Mouse (Mus musculus) intestine, embryonic 15.5 days (tissue): ENCODE results near the gene Myadml2. TPM values are rescaled to one million over a fixed set of nuclear protein-coding genes. Genes with fewer than 3 reads are reported as not detected.

Experiments used
- ATAC-seq: fragments of 200-750 bp; cut with Nextera tagmentation; 2 replicates; pipeline ENCODE4 v1.8.0; 2017; ENCODE audit warnings: moderate TSS enrichment, moderate library complexity
- H3K27ac ChIP-seq: fragments of 300-500 bp; sonication (generic); 2 replicates; pipeline ENCODE4 v1.5.1; 2015; ENCODE audit warnings: mild to moderate bottlenecking, inconsistent platforms
- H3K27me3 ChIP-seq: fragments of 300-500 bp; sonication (generic); replicated peaks from 2 replicates; pipeline ENCODE4 v1.6.1; 2015; ENCODE audit warnings: inconsistent platforms
- H3K36me3 ChIP-seq: fragments of 300-500 bp; sonication (generic); 2 replicates; pipeline ENCODE4 v1.6.1; 2015; ENCODE audit warnings: inconsistent platforms
- H3K4me1 ChIP-seq: fragments of 300-500 bp; sonication (generic); replicated peaks from 2 replicates; pipeline ENCODE4 v1.6.1; 2015; ENCODE audit warnings: inconsistent platforms
- H3K4me2 ChIP-seq: fragments of 300-500 bp; sonication (generic); replicated peaks from 2 replicates; pipeline ENCODE4 v1.6.1; 2015; ENCODE audit warnings: mild to moderate bottlenecking, inconsistent platforms
- H3K4me3 ChIP-seq: fragments of 300-500 bp; sonication (generic); replicated peaks from 2 replicates; pipeline ENCODE4 v1.5.1; 2015; ENCODE audit warnings: inconsistent platforms
- H3K9ac ChIP-seq: fragments of 300-500 bp; sonication (generic); 2 replicates; pipeline ENCODE4 v1.6.1; 2015; ENCODE audit warnings: inconsistent platforms
- H3K9me3 ChIP-seq: fragments of 300-500 bp; sonication (generic); 2 replicates; pipeline ENCODE4 v1.6.1; 2016; ENCODE audit warnings: inconsistent platforms
- WGBS: fragments of 180-500 bp; shearing (Covaris S2); methylation state at CpG from one replicate; pipeline ENCODE4 v1.1.7; 2015; 5-methylcytosine and 5-hydroxymethylcytosine counted together
- polyA plus RNA-seq: library from polyadenylated mRNA; unstranded; fragments of >200 nt; fragmentation: Nextera tagmentation; extraction: Ambion mirVana; gene quantifications from 2 replicates; pipeline ENCODE4 v1.2.1, GENCODE M21; 2015

Gene Myadml2
- polyA plus RNA-seq, 1 experiment from 2014 or later, result not detected

GRCm38 (mm10) chr11:120627468-120628300, 20.3 kb downstream of the Myadml2 start:
- no peak overlapping the region; the same call in 1 of the 2 replicates for H3K9ac ChIP-seq
- H3K4me1 ChIP-seq, result peaks cover 51% of the 10 kb centered on the region
- no peaks in the 10 kb centered on the region for H3K27me3 ChIP-seq
- WGBS, result 72% methylated on average over 22 of the region's 22 CpGs
- peaks cover 13% of the 10 kb centered on the region for H3K36me3 ChIP-seq
- H3K27ac ChIP-seq, result no peak overlapping the region
- H3K4me2 ChIP-seq, result no peak overlapping the region
- ATAC-seq, result no peak
- H3K9me3 ChIP-seq, result no peaks in the 10 kb centered on the region
- H3K4me3 ChIP-seq, result no peak overlapping the region

- H3K9ac ChIP-seq, result no peak overlapping the region; the same call in 1 of the 2 replicates
- 91% methylated on average over 11 of the region's 11 CpGs for WGBS
- H3K27me3 ChIP-seq, result no peaks in the 10 kb centered on the region
- no peak for ATAC-seq
- no peaks in the 10 kb centered on the region for H3K9me3 ChIP-seq
- H3K4me1 ChIP-seq, result peaks cover 45% of the 10 kb centered on the region
- H3K27ac ChIP-seq, result no peak overlapping the region
- H3K4me3 ChIP-seq, result no peak overlapping the region
- H3K36me3 ChIP-seq, result peaks cover 13% of the 10 kb centered on the region
- H3K4me2 ChIP-seq, result no peak overlapping the region
Measured at GRCm38 (mm10) chr11:120626785-120627467, 21.0 kb downstream of the Myadml2 start.

DNA sequence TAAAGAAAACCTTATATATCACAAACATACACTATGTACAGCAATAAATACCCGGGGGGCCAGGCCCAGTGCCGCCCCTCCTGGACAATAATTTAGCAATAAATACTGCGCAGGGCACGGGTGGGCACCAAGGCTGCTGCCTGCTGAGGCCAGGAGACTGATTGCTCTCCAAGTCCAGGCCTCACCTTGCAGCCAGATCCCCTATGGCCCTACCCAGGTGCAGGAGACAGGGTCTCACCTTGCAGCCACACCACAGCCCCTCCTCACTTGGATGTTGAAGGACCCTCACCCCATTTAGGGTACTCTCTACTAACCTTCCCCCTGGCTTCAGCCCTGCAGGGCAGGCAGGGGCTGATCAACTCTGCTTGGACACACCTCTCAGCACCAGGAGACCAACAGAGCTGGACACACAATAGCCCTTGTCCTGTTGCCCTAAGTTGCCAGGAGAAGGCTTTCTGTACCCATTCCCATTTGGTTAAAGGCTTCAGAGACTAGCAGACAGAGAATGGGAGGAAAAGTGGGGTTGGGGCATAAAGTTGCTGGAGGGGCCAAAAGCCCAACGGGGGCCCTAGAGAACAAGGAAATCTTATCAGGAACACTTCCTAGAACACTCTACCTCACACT, 22.7 kb downstream of the Myadml2 start, which contains the start of gene Sirt7:
Sirt7 (minus strand) TSS at position 89 of the 624 bp plus-strand sequence.
- ATAC-seq, result peak; percentile 27

DNA sequence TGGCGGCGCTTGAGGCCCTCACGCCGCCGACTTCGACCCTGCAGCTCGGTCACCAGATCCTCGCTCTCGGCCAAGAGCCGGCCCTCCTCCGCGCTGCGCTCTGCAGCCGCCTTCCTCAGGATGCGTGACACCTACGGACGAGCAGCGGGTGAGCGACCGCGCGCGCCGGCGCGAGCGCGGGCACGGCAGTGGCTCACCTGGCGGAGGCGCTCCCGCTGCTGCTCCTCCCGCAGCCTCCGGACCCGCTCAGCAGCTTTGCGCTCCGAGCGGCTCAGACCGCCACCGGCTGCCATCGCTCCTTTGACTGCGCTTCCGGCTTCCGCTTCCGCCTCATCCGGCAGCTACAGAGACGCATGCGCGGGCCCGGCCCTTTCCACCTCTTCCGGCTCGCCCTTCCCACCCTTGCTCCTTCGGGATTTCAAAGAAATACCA, 23.3 kb downstream of the Myadml2 start:
- H3K27ac ChIP-seq, result peak overlapping the region; percentile 85
- peak overlapping the region; percentile 78 for H3K9ac ChIP-seq
- ATAC-seq, result peak; percentile 85
- H3K9me3 ChIP-seq, result no peaks in the 10 kb centered on the region
- no peaks in the 10 kb centered on the region for H3K27me3 ChIP-seq
- peak overlapping the region; percentile 93 for H3K4me3 ChIP-seq
- WGBS, result under 1% methylated on average over 53 of the region's 53 CpGs
- peaks cover 22% of the 10 kb centered on the region for H3K36me3 ChIP-seq
- peak overlapping the region; percentile 93 for H3K4me2 ChIP-seq
- peaks cover 25% of the 10 kb centered on the region for H3K4me1 ChIP-seq

More for the DNA sequence above, 22.7 kb downstream of the Myadml2 start, which contains the start of gene Sirt7:
- Histone ChIP-seq H3K4me1 (peaks cover 31% of the 10 kb centered on the region), H3K27me3 (no peaks in the 10 kb centered on the region), H3K4me2 (peak within 1 kb of the TSS; percentile 93), H3K4me3 (peak within 1 kb of the TSS; percentile 93), H3K36me3 (peaks cover 17% of the 10 kb centered on the region), H3K27ac (peak within 1 kb of the TSS; percentile 85), H3K9ac (peak within 1 kb of the TSS; percentile 78), H3K9me3 (no peaks in the 10 kb centered on the region)
- 14% methylated on average over 5 of the region's 5 CpGs for WGBS

GRCm38 (mm10) chr11:120623961-120624679, 23.8 kb downstream of the Myadml2 start:
- no peaks in the 10 kb centered on the region for H3K27me3 ChIP-seq
- H3K4me2 ChIP-seq, result peak overlapping the region; percentile 93
- no peaks in the 10 kb centered on the region for H3K9me3 ChIP-seq
- H3K4me3 ChIP-seq, result peak overlapping the region; percentile 93
- H3K36me3 ChIP-seq, result peaks cover 19% of the 10 kb centered on the region
- H3K4me1 ChIP-seq, result peaks cover 20% of the 10 kb centered on the region
- peak; percentile 82 for ATAC-seq
- peak overlapping the region; percentile 78 for H3K9ac ChIP-seq
- 12% methylated on average over 30 of the region's 30 CpGs for WGBS
- peak overlapping the region; percentile 85 for H3K27ac ChIP-seq

GRCm38 (mm10) chr11:120622805-120623204, 25.2 kb downstream of the Myadml2 start:
- peaks cover 20% of the 10 kb centered on the region for H3K36me3 ChIP-seq
- 89% methylated on average over 6 of the region's 6 CpGs for WGBS

DNA sequence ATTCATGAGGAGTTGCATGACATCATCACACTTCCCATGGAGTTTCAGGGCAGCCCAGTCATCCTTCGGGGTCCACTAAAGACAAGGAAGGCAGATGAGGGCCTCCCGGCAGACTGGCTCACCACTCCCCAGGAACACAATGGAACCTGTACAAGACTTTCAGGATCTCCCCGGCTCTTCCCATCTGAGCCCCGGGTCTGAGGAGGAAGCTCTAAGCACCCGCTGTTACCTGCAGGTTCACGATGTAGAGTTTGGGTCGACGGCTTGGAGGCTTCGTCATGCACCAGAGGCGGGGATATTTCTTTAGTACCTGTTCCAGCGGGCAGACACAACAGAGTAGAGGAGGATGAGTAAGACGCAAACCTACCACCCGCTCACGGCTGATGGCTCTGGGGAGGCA, 27.8 kb downstream of the Myadml2 start:
- WGBS, result 94% methylated on average over 14 of the region's 14 CpGs
- no peak for ATAC-seq
- H3K36me3 ChIP-seq, result peaks cover 16% of the 10 kb centered on the region

More at GRCm38 (mm10) chr11:120622805-120623204, 25.2 kb downstream of the Myadml2 start:
- H3K4me1 ChIP-seq, result peaks cover 16% of the 10 kb centered on the region
- no peaks in the 10 kb centered on the region for H3K9me3 ChIP-seq
- no peak overlapping the region for H3K4me3 ChIP-seq
- ATAC-seq, result no peak
- no peak overlapping the region for H3K9ac ChIP-seq
- no peak overlapping the region for H3K27ac ChIP-seq
- no peak overlapping the region for H3K4me2 ChIP-seq
- H3K27me3 ChIP-seq, result no peaks in the 10 kb centered on the region

GRCm38 (mm10) chr11:120618619-120619535, 29.1 kb downstream of the Myadml2 start:
- no peaks in the 10 kb centered on the region for H3K27me3 ChIP-seq
- H3K4me3 ChIP-seq, result no peak overlapping the region
- H3K27ac ChIP-seq, result peak overlapping the region; percentile 66; the same call in 1 of the 2 replicates
- peaks cover 14% of the 10 kb centered on the region for H3K4me1 ChIP-seq
- H3K36me3 ChIP-seq, result peaks cover 17% of the 10 kb centered on the region
- H3K9ac ChIP-seq, result no peak overlapping the region
- ATAC-seq, result no peak
- H3K4me2 ChIP-seq, result no peak overlapping the region
- 90% methylated on average over 25 of the region's 25 CpGs for WGBS
- H3K9me3 ChIP-seq, result no peaks in the 10 kb centered on the region

More for the DNA sequence above, 27.8 kb downstream of the Myadml2 start:
- Histone ChIP-seq H3K27me3 (no peaks in the 10 kb centered on the region), H3K4me3 (no peak overlapping the region), H3K4me2 (no peak overlapping the region), H3K27ac (no peak overlapping the region), H3K9ac (no peak overlapping the region), H3K9me3 (no peaks in the 10 kb centered on the region), H3K4me1 (peaks cover 18% of the 10 kb centered on the region)

DNA sequence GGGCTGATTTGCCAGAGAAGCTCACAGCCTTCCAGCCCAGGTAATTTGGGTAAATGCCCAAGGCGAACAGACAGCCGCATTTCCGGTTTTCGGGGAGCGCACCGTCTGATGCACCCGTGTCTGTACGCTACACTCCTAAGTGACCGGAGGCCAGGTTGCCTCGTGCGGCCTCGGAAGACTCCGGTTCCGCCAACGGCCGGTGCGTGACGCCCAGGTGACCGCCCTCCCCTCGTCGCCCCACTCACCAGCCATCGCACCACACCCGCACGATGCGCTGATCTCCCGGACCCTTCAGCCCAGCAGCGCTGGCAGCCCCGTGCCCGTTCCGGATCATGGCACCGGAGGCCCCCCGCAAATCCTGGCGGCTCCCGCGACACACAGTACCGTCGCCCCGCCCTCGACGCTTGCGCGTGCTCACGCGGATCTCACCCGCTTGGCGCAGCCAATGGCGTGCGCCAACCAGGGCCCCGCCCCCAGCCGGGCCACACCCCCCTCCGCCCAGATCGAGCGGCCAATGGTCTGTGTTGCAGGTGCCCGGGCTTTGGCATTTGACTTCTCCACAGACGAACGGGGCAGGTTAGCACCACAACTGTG, 30.3 kb downstream of the Myadml2 start, which contains the start of gene Pcyt2:
Pcyt2 (minus strand) TSS at position 418 of the 594 bp plus-strand sequence.
- Histone ChIP-seq H3K27ac (peak within 1 kb of the TSS; percentile 87), H3K9me3 (no peaks in the 10 kb centered on the region), H3K27me3 (no peaks in the 10 kb centered on the region), H3K4me2 (peak within 1 kb of the TSS; percentile 74), H3K36me3 (peaks cover 29% of the 10 kb centered on the region), H3K4me3 (peak within 1 kb of the TSS; percentile 82), H3K4me1 (peaks cover 11% of the 10 kb centered on the region), H3K9ac (peak within 1 kb of the TSS; percentile 79)
- WGBS, result under 1% methylated on average over 56 of the region's 56 CpGs
- ATAC-seq, result peak; percentile 97

- peak overlapping the region; percentile 82 for H3K4me3 ChIP-seq
- peak overlapping the region; percentile 87 for H3K27ac ChIP-seq
- peak overlapping the region; percentile 79 for H3K9ac ChIP-seq
- H3K36me3 ChIP-seq, result peaks cover 37% of the 10 kb centered on the region
- H3K27me3 ChIP-seq, result no peaks in the 10 kb centered on the region
- peaks cover 11% of the 10 kb centered on the region for H3K4me1 ChIP-seq
- ATAC-seq, result peak; percentile 18
- WGBS, result 34% methylated on average over 4 of the region's 4 CpGs
- H3K4me2 ChIP-seq, result peak overlapping the region; percentile 74
- H3K9me3 ChIP-seq, result no peaks in the 10 kb centered on the region
Measured at GRCm38 (mm10) chr11:120616617-120617294, 31.2 kb downstream of the Myadml2 start.
